Mouse (Mus musculus) heart, embryonic 16.5 days (tissue): ENCODE results near the gene Gp1bb. TPM values are rescaled to one million over a fixed set of nuclear protein-coding genes. Genes with fewer than 3 reads are reported as not detected.

ENCODE experiments used
- ATAC-seq: fragments of 200-750 bp; cut with Nextera tagmentation; replicated peaks from 2 replicates; pipeline ENCODE4 v1.8.0; 2017; ENCODE audit warnings: moderate number of reproducible peaks; ENCODE audit not compliant: insufficient read depth, low FRiP score; ENCODE audit errors: extremely low read depth
- H3K27ac ChIP-seq: fragments of 300-500 bp; sonication (generic); 2 replicates; pipeline ENCODE4 v1.5.1; 2014; ENCODE audit warnings: mild to moderate bottlenecking, low read length, control low read depth, moderate library complexity
- H3K27me3 ChIP-seq: fragments of 300-500 bp; sonication (generic); 2 replicates; pipeline ENCODE4 v1.6.1; 2014; ENCODE audit warnings: low read length, mixed read lengths; ENCODE audit not compliant: control insufficient read depth, insufficient read depth
- H3K36me3 ChIP-seq: fragments of 300-500 bp; sonication (generic); 2 replicates; pipeline ENCODE4 v1.6.1; 2014; ENCODE audit not compliant: control insufficient read depth, insufficient read depth
- H3K4me1 ChIP-seq: fragments of 300-500 bp; sonication (generic); 2 replicates; pipeline ENCODE4 v1.6.1; 2014; ENCODE audit warnings: low read length, mixed read lengths; ENCODE audit not compliant: control insufficient read depth, insufficient read depth
- H3K4me2 ChIP-seq: fragments of 300-500 bp; sonication (generic); 2 replicates; pipeline ENCODE4 v1.6.1; 2014; ENCODE audit warnings: low read depth, mild to moderate bottlenecking, control low read depth, low read length
- H3K4me3 ChIP-seq: fragments of 300-500 bp; sonication (generic); 2 replicates; pipeline ENCODE4 v1.5.1; 2014; ENCODE audit warnings: mild to moderate bottlenecking, control low read depth, low read length
- H3K9ac ChIP-seq: fragments of 300-500 bp; sonication (generic); 2 replicates; pipeline ENCODE4 v1.6.1; 2014; ENCODE audit warnings: low read length, control low read depth
- H3K9me3 ChIP-seq: fragments of 300-500 bp; sonication (generic); replicated peaks from 2 replicates; pipeline ENCODE4 v1.6.1; 2016; ENCODE audit warnings: low read length; ENCODE audit not compliant: control insufficient read depth
- WGBS: fragments of 180-500 bp; shearing (Covaris S2); extraction: QIAGEN DNeasy Blood & Tissue Kit; methylation state at CpG from one replicate; pipeline ENCODE4 v1.1.7; 2014; 5-methylcytosine and 5-hydroxymethylcytosine counted together
- polyA plus RNA-seq: library from polyadenylated mRNA; unstranded; fragments of >200 nt; fragmentation: Nextera tagmentation; extraction: Ambion mirVana; gene quantifications from 2 replicates; pipeline ENCODE4 v1.2.1, GENCODE M21; 2015

Gp1bb gene
- polyA plus RNA-seq, 1 experiment from 2014 or later = 2.4 TPM

- Histone ChIP-seq H3K27ac (no peak overlapping the region), H3K4me2 (no peak overlapping the region), H3K36me3 (no peaks in the 10 kb centered on the region), H3K4me3 (no peak overlapping the region), H3K4me1 (peaks cover 4% of the 10 kb centered on the region), H3K9me3 (no peaks in the 10 kb centered on the region), H3K9ac (no peak overlapping the region), H3K27me3 (peaks cover 35% of the 10 kb centered on the region)
- ATAC-seq = no peak
- WGBS = 53% methylated on average over 7 of the region's 7 CpGs
These were observed 8.9 kb upstream of the Gp1bb start for GRCm38 (mm10) chr16:18631141-18631540.

- peaks cover 42% of the 10 kb centered on the region for H3K27me3 ChIP-seq
- peak overlapping the region; percentile 69 for H3K9ac ChIP-seq
- peaks cover 11% of the 10 kb centered on the region for H3K4me1 ChIP-seq
- H3K4me3 ChIP-seq = peak overlapping the region; percentile 63
- peak overlapping the region; percentile 72 for H3K4me2 ChIP-seq
- no peak for ATAC-seq
- no peaks in the 10 kb centered on the region for H3K9me3 ChIP-seq
- no peaks in the 10 kb centered on the region for H3K36me3 ChIP-seq
- WGBS = 54% methylated on average over 5 of the region's 5 CpGs
- H3K27ac ChIP-seq = no peak overlapping the region
These were observed 8.1 kb upstream of the Gp1bb start for GRCm38 (mm10) chr16:18630291-18630690.

GRCm38 (mm10) chr16:18629390-18630231 lies 7.4 kb upstream of the Gp1bb start, which contains the start of gene Sept5:
TSS of gene Sept5 (minus strand) at chr16:18629954.
- ATAC-seq = peak; percentile 57
- no peaks in the 10 kb centered on the region for H3K36me3 ChIP-seq
- peaks cover 49% of the 10 kb centered on the region for H3K27me3 ChIP-seq
- WGBS = under 1% methylated on average over 65 of the region's 93 CpGs
- peak within 1 kb of the TSS; percentile 63 for H3K4me3 ChIP-seq
- H3K4me1 ChIP-seq = peaks cover 11% of the 10 kb centered on the region
- H3K9me3 ChIP-seq = no peaks in the 10 kb centered on the region
- H3K9ac ChIP-seq = peak within 1 kb of the TSS; percentile 69
- H3K27ac ChIP-seq = no peak within 1 kb of the TSS
- peak within 1 kb of the TSS; percentile 72 for H3K4me2 ChIP-seq

DNA sequence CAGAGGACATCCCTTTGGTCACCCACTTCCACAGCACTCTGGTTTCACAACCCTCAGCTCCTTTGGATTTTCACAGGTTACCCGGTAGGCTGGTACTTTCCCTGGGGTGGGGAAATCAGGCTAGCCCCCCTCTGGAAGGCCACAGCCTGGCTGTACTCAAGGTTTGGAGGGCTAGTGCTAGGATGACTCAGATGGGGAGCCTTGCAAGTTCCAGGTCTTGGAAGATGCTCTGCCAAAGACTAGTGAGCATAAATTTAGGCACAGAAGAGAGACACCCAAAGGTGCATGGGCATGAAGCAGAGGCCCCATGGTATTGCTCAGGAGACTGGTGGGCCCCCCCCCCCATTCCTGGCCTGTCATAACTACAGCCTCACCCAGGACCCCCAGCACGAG lies 6.7 kb upstream of the Gp1bb start:
- 45% methylated on average over 2 of the region's 2 CpGs for WGBS

DNA sequence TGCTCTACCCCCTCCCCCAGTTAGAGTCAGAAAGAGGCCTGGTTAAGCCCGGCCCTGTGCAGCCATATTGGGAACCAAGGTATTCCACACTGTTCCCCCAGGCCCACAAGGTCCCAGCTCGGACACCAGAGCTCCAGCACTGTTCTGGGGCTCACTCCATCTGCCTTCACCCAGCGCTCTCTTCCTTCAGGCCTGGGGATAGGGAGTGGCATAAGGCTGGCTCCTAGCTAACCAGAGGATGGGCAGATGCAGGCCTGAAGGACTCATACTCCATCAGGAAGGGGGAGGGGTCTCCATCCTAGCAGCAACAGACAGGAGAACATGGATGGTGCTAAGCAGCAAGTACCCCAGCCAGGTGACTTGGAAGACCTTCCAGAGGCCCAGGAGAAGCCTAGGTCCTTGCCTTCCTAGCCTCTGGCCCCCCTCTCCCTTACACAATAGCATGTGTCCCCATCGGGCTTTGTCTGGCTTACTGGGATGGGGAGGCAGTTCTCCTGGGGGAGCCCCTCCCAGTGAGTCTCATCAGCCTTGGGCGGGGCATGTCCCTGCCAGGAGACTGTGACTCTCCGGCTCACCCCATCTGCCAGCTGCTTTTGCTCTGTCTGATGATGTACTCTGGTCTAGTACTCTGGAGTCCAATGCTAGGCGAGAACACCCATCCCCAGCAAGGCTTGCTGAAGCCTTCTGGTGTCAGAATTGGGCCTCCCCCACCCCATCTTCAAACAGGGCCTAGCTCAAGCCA lies 6.2 kb upstream of the Gp1bb start:
- ATAC-seq = no peak
- Histone ChIP-seq H3K27me3 (peaks cover 61% of the 10 kb centered on the region), H3K9ac (peak overlapping the region; percentile 69; the same call in 1 of the 2 replicates), H3K4me2 (peak overlapping the region; percentile 72), H3K27ac (no peak overlapping the region), H3K4me3 (peak overlapping the region; percentile 63), H3K9me3 (no peaks in the 10 kb centered on the region), H3K4me1 (peaks cover 11% of the 10 kb centered on the region), H3K36me3 (no peaks in the 10 kb centered on the region)
- 75% methylated on average over 7 of the region's 7 CpGs for WGBS

More for the DNA sequence above, 6.7 kb upstream of the Gp1bb start:
- H3K4me2 ChIP-seq = peak overlapping the region; percentile 72
- peaks cover 56% of the 10 kb centered on the region for H3K27me3 ChIP-seq
- peak overlapping the region; percentile 69 for H3K9ac ChIP-seq
- no peaks in the 10 kb centered on the region for H3K36me3 ChIP-seq
- no peak for ATAC-seq
- no peaks in the 10 kb centered on the region for H3K9me3 ChIP-seq
- peak overlapping the region; percentile 63 for H3K4me3 ChIP-seq
- peaks cover 11% of the 10 kb centered on the region for H3K4me1 ChIP-seq
- H3K27ac ChIP-seq = no peak overlapping the region

DNA sequence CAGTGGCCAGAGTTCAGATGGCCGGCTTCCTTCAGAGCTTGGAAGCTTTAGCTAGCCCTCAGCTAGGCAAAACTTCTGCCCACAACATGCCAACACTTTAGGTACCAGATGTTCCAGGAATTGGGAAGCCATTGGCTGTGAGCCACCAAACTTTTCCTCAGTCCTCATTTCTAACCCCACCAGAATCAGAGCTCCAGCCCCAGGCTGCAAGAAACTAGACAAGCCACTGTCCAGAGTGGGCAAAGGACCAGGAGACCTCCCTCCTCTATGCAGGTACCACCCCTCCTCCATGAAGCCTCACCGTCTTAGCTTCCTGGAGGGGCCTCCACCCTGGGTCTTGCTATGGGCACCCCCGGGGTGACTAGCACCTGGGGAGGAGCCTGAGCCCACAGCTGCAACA lies 5.0 kb upstream of the Gp1bb start:
- peaks cover 73% of the 10 kb centered on the region for H3K27me3 ChIP-seq
- no peak overlapping the region for H3K4me2 ChIP-seq
- H3K36me3 ChIP-seq = no peaks in the 10 kb centered on the region
- H3K9me3 ChIP-seq = no peaks in the 10 kb centered on the region
- H3K9ac ChIP-seq = no peak overlapping the region
- H3K4me1 ChIP-seq = peaks cover 13% of the 10 kb centered on the region
- H3K4me3 ChIP-seq = no peak overlapping the region
- H3K27ac ChIP-seq = no peak overlapping the region
- ATAC-seq = no peak
- WGBS = 50% methylated on average over 3 of the region's 3 CpGs

DNA sequence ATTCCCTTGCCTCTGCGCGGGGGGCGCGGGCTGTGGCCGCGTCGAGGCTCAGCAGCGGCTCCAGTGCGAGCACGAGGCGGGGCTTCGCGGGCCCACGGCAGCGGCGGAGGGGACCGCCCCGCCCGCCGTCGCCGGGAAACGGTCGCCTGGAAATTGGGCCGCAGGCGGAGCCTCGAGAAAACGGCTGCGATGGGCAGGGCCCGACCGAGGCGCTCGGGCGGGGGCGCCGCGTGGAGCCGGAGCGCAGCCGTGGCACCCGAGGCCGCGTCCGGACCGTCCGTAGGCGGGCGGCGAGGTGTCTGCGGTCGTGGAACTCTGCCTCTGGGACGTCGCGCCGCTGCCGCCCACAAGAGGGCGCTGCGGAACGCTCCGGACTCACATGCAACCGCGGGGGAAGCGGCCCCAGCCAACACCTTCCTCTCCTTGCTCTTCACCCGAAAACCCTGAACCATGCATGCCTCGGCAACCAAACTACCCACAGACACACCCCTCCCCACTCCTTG lies 4.2 kb upstream of the Gp1bb start, which contains the start of gene Gm49601:
Gene Gm49601, minus strand, starts transcription at position 52 of the 503 bp plus-strand sequence.
- peaks cover 75% of the 10 kb centered on the region for H3K27me3 ChIP-seq
- H3K9ac ChIP-seq = peak within 1 kb of the TSS; percentile 73
- H3K9me3 ChIP-seq = no peaks in the 10 kb centered on the region
- ATAC-seq = peak; percentile 19
- H3K27ac ChIP-seq = no peak within 1 kb of the TSS
- peak within 1 kb of the TSS; percentile 86 for H3K4me2 ChIP-seq
- H3K4me1 ChIP-seq = peaks cover 20% of the 10 kb centered on the region
- H3K36me3 ChIP-seq = no peaks in the 10 kb centered on the region
- under 1% methylated on average over 65 of the region's 65 CpGs for WGBS
- peak within 1 kb of the TSS; percentile 59 for H3K4me3 ChIP-seq

GRCm38 (mm10) chr16:18625791-18626311 lies 3.6 kb upstream of the Gp1bb start:
- Histone ChIP-seq H3K36me3 (no peaks in the 10 kb centered on the region), H3K27ac (no peak overlapping the region), H3K4me3 (peak overlapping the region; percentile 59), H3K4me2 (peak overlapping the region; percentile 86), H3K9me3 (no peaks in the 10 kb centered on the region), H3K4me1 (peaks cover 25% of the 10 kb centered on the region), H3K27me3 (peaks cover 79% of the 10 kb centered on the region), H3K9ac (peak overlapping the region; percentile 73)
- 11% methylated on average over 26 of the region's 26 CpGs for WGBS
- ATAC-seq = no peak
